Mouse (Mus musculus) heart, adult 2 months (tissue): ENCODE measurements at regions not wholly inside any gene's neighbourhood (a gene's known extent, or its start where the extent isn't known, plus 50 kb on each side); places are given as distances from the start of the nearest gene placed in this dataset.
"Not testable (repeated sequence)": the region's sequence is repeated elsewhere in the genome, so short reads cannot be mapped to it uniquely, and the experiment has no call there.

Experiments used
- DNase-seq, 2 experiments: peaks; one replicate each; pipeline ENCODE4 v3.0.0; 2021
- H3K27ac ChIP-seq: fragments of 200-600 bp; 2 replicates; pipeline ENCODE4 v1.8.1; 2022
- H3K27me3 ChIP-seq: fragments of 200-500 bp; 2 replicates; pipeline ENCODE4 v1.6.1; 2012; ENCODE audit warnings: mild to moderate bottlenecking, low read length, inconsistent platforms, mixed read lengths; ENCODE audit not compliant: control insufficient read depth, insufficient read depth
- H3K36me3 ChIP-seq: fragments of 200-500 bp; 2 replicates; pipeline ENCODE4 v1.6.1; 2012; ENCODE audit warnings: low read length, inconsistent platforms; ENCODE audit not compliant: control insufficient read depth, insufficient read depth
- H3K4me1 ChIP-seq: fragments of 200-500 bp; 2 replicates; pipeline ENCODE4 v1.6.1; 2011; ENCODE audit warnings: low read length; ENCODE audit not compliant: control insufficient read depth, insufficient read depth
- H3K4me3 ChIP-seq: fragments of 200-600 bp; 2 replicates; pipeline ENCODE4 v1.8.1; 2022
- H3K79me2 ChIP-seq: fragments of 200-500 bp; replicated peaks from 2 replicates; pipeline ENCODE4 v1.6.1; 2012; ENCODE audit warnings: mild to moderate bottlenecking, inconsistent platforms, low read length, moderate library complexity, mixed read lengths; ENCODE audit not compliant: control insufficient read depth, insufficient read depth
- H3K9ac ChIP-seq: fragments of 200-500 bp; 2 replicates; pipeline ENCODE4 v1.6.1; 2012; ENCODE audit warnings: low read depth, mild to moderate bottlenecking, control low read depth, inconsistent platforms, low read length, mixed read lengths
- CTCF ChIP-seq: fragments of 200-600 bp; IDR thresholded peaks from 2 replicates; pipeline ENCODE4 v1.8.1; 2022; ENCODE audit warnings: antibody characterized with exemption, mild to moderate bottlenecking, moderate library complexity
- EP300 ChIP-seq: fragments of 200-500 bp; IDR thresholded peaks from 2 replicates; pipeline ENCODE4 v1.6.1; 2011; ENCODE audit warnings: low read depth, low read length, control low read depth; ENCODE audit not compliant: insufficient read depth
- POLR2A ChIP-seq: fragments of 200-500 bp; IDR thresholded peaks from 2 replicates; pipeline ENCODE4 v1.6.1; 2011; ENCODE audit warnings: mild to moderate bottlenecking, low read depth, low read length, control low read depth; ENCODE audit not compliant: insufficient read depth
- WGBS: fragments of 180-500 bp; shearing (Covaris S2); methylation state at CpG from one replicate; pipeline ENCODE4 v1.1.7; 2018; 5-methylcytosine and 5-hydroxymethylcytosine counted together
- intact Hi-C: fragments of 180-260 bp; cut with DNase I; formaldehyde crosslinking; loops from one replicate; pipeline ENCODE4 v1.15.1; 2025

GRCm38 (mm10) chr1:184669173-184669572 lies 63.2 kb downstream of the Hlx start:
- WGBS, result 85% methylated on average over 5 of the region's 5 CpGs
- H3K4me1 ChIP-seq, H3K27me3 ChIP-seq, H3K27ac ChIP-seq, H3K79me2 ChIP-seq, H3K4me3 ChIP-seq, H3K36me3 ChIP-seq, H3K9ac ChIP-seq, DNase-seq, intact Hi-C loops: not testable (repeated sequence)

GRCm38 (mm10) chr1:184668428-184668827 lies 64.0 kb downstream of the Hlx start:
- Histone ChIP-seq H3K4me3 (no peak overlapping the region), H3K36me3 (no peaks in the 10 kb centered on the region), H3K27ac (no peak overlapping the region), H3K4me1 (no peaks in the 10 kb centered on the region), H3K9ac (no peak overlapping the region), H3K79me2 (no peaks in the 10 kb centered on the region), H3K27me3 (no peaks in the 10 kb centered on the region)
- DNase-seq, result no peak
- WGBS, result 85% methylated on average over 1 of the region's 1 CpGs
- intact Hi-C loops, result no loop called here
- TF ChIP-seq POLR2A, result no peak
- TF ChIP-seq EP300, result no peak
- no peak for TF ChIP-seq CTCF

GRCm38 (mm10) chr1:184668022-184668421 lies 64.4 kb downstream of the Hlx start:
- no peak for DNase-seq
- TF ChIP-seq CTCF (no peak), EP300 (no peak), POLR2A (no peak)
- no peak overlapping the region for H3K4me3 ChIP-seq
- no peak overlapping the region for H3K27ac ChIP-seq
- no peaks in the 10 kb centered on the region for H3K4me1 ChIP-seq
- H3K9ac ChIP-seq, result no peak overlapping the region
- no peaks in the 10 kb centered on the region for H3K27me3 ChIP-seq
- WGBS, result 82% methylated on average over 2 of the region's 2 CpGs
- H3K79me2 ChIP-seq, result no peaks in the 10 kb centered on the region
- intact Hi-C loops, result no loop called here
- H3K36me3 ChIP-seq, result no peaks in the 10 kb centered on the region

- Histone ChIP-seq H3K9ac (no peak overlapping the region), H3K27ac (no peak overlapping the region), H3K4me1 (no peaks in the 10 kb centered on the region), H3K79me2 (no peaks in the 10 kb centered on the region), H3K4me3 (no peak overlapping the region), H3K27me3 (no peaks in the 10 kb centered on the region), H3K36me3 (no peaks in the 10 kb centered on the region)
- DNase-seq, result no peak
- TF ChIP-seq POLR2A (no peak), EP300 (no peak), CTCF (no peak)
- WGBS, result 83% methylated on average over 12 of the region's 12 CpGs
- intact Hi-C loops, result no loop called here
Measured at GRCm38 (mm10) chr1:184665243-184665642, 67.2 kb downstream of the Hlx start.

- no peaks in the 10 kb centered on the region for H3K36me3 ChIP-seq
- no peaks in the 10 kb centered on the region for H3K79me2 ChIP-seq
- WGBS, result 29% methylated on average over 5 of the region's 5 CpGs
- no peaks in the 10 kb centered on the region for H3K27me3 ChIP-seq
- H3K4me1 ChIP-seq, result no peaks in the 10 kb centered on the region
- H3K9ac ChIP-seq, result no peak overlapping the region
- H3K4me3 ChIP-seq, result no peak overlapping the region
- no peak for TF ChIP-seq CTCF
- TF ChIP-seq POLR2A, result no peak
- TF ChIP-seq EP300, result no peak
- intact Hi-C loops, result no loop called here
- no peak for DNase-seq
- no peak overlapping the region for H3K27ac ChIP-seq
Measured at GRCm38 (mm10) chr1:184664098-184664375, 68.4 kb downstream of the Hlx start.

- no peaks in the 10 kb centered on the region for H3K36me3 ChIP-seq
- H3K9ac ChIP-seq, result no peak overlapping the region
- H3K79me2 ChIP-seq, result no peaks in the 10 kb centered on the region
- H3K4me1 ChIP-seq, result no peaks in the 10 kb centered on the region
- intact Hi-C loops, result no loop called here
- H3K4me3 ChIP-seq, result no peak overlapping the region
- WGBS, result 79% methylated on average over 14 of the region's 14 CpGs
- DNase-seq, result no peak
- H3K27ac ChIP-seq, result no peak overlapping the region
- no peaks in the 10 kb centered on the region for H3K27me3 ChIP-seq
- no peak for TF ChIP-seq EP300
Measured at GRCm38 (mm10) chr1:184663300-184664097, 68.9 kb downstream of the Hlx start.
